Mouse (Mus musculus) embryo, embryonic 10 days (tissue): ENCODE data around the gene Rbm33.

ENCODE experiments used
- DNase-seq: peaks from one replicate; pipeline ENCODE4 v3.0.0-alpha.2; 2015; ENCODE audit warnings: low spot score

Rbm33 gene

DNA sequence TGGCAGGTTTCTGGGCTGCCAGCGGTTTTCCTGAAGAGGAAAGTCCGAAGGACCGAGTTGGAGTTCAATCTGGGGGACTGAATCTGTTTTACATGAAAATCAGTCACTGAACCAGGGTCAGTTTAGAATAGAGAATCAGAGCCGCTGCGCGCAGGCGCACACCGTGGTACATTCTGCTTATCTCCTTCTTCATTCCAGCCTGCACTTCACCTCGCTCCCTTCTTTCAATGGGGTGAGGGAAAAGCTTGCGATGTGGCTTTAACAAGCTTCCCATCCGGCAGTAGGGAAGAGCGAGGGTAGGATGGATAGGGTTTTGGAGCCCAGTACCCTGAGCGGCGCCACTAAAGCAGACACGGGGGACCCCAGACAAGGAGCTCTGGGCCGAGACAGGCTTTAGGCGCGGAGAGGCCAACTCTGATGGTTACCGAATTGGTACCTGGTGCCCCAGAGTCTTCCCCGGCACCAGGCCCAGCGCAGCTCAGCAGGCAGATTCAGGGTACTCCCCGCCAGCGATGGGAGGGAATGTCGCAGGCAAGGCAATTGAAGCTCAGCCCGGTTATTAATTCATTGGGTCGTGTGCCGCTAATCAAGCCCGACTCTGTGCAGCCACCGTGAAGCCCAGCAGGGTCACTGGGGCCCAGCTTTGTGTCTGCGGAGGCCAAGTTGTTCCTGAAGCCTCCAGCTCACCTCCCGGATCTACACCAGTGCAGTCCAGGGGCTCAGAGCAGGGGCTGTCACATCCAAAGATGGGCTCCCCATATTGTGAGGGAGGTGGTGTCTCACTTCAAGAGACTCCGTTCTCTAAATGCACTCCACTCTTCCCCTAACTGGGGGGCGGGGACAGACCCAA is 146.0 kb downstream of the Rbm33 start:
- DNase-seq, result no peak

DNA sequence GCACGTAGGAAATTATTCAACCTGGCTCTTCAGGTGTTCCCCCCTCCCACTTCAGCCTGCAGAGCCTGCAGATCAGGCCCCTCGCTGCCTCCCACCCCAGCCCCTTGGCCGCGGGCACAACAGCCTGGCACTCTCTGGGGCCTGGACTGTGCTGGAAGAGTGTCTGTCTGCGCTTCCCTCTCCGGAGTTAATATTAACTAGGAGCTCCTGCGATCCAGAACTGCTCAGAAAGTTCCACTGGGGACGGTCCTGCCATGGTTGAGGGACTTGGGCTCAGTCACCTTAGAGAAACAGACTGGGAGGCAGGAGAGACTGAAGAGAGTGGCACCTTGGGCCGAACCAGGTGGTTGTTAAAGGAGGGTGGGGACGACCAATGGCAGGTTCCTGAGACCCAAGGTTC is 146.7 kb downstream of the Rbm33 start:
- no peak for DNase-seq

DNA sequence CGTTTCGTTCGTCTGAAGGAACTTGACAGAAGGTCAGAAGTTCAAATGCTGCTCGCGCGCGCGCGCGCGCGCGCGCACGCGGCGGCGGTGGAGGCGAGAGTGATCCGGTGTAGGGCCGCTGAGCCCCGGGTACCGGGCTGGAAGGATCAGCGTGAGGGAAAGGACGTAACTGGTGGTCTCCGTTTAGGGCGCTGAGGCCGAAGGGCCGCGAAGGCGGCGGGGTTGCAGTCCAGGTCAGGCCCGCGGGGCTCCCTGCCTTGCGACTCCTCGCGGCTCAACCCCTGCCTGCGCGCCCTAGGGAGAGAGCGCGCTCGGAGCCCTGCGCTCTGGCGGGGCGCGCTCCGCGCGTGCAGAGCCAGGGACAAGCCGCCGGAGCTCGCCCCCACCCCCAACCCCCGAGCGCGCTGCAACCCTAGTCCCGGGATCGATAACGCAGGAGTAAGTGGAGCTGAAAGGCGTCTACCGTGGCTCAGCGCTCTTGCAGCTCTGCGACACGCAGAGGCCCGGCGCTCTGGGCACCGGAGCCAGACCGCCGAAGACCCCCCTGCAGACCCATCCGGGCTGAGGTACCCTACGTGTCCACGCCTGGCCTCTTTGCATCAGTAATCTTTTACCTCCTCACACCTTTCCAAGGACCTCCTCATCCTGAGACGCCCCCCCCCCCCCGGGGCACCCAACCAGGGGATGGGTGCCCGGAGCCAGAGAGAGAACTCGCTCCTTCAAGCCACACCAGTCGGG is 147.6 kb downstream of the Rbm33 start:
- peak; percentile 53 for DNase-seq

DNA sequence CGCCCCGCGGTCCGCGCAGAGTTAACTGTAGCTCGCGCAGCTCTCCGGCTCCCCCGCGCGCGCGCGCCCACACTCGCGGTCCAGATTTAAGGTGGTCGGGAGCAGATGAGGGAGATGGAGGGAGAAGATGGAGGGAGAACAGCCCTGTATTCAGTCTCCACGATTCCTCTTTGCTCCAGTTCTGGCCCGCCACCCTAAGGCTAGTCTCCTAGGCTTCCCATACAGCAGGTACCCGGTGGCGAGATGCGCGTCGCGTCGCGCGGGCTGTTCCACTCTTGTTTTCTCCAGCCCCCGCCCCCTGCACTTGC is 148.1 kb downstream of the Rbm33 start:
- DNase-seq, result peak; percentile 43

DNA sequence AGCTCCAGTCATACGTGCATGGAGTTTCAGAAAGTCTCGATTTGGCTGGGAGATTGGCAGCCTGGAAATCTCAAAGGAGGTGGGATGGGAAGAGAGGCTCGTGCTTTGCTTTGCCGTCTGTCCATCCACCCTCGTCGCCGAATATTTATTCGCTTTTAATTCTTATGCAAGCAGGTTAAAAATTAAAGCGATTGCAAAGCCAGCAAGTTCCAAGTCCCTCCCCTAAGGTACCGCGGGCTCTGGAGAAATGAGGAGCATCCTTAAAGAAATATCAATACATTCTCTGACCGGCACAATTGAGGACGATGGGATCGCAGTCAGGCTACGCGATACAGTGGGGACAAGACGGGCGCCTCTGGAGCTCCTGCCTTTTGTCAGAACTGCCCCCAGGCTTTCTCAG is 148.6 kb downstream of the Rbm33 start:
- no peak for DNase-seq

DNA sequence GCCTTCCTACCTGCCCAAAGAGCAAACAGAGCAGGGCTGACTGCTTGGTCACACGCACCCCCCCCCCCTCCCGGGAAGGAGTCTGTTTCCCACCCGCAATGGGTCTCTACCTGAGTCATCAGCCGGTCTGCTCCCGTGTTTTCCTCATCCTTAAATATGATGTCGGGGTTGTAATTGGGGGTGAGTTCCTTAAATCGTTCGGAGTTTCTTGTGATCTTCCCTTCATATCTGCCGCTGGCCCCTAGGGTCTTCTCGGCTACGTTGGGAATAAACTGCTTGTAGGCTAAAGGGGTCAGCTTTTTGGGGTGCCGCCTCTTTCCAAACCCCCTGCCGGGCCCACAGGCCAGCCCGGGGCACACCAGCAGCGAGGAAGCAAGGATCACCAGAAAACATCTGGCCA is 149.4 kb downstream of the Rbm33 start:
- DNase-seq, result no peak

DNA sequence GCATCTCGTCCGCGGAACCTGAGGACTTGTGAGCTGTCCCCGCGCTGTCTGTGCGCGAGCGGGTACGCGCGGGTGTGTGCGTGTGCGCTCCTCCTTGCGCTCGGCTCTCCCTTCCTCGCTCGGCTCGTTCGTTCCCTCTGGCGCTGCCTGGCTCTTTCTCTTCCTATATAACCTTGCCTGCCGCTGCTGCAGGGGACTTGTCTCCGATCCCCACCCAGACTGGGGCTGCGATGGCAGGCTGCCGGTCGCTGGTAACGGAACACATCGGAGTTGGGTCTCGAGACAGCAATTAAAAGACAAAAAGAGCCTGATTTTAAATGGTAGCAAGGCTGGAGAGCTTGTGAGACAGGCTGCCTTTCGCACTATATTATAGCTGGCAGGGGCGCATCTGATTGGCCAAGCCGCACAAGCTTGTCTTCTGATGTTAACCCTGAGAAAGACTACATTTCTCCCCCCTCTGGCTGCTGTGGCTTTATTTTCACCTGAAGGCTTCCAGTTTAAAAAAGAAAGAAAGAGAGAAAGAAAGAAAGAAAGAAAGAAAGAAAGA is 149.9 kb downstream of the Rbm33 start, which contains the start of gene Shh:
TSS of gene Shh (minus strand) at position 497 of the 547 bp plus-strand sequence.
- DNase-seq, result peak; percentile 41
